ENCODE assay signal across 21 mouse cellular contexts in the genomic region with DNA sequence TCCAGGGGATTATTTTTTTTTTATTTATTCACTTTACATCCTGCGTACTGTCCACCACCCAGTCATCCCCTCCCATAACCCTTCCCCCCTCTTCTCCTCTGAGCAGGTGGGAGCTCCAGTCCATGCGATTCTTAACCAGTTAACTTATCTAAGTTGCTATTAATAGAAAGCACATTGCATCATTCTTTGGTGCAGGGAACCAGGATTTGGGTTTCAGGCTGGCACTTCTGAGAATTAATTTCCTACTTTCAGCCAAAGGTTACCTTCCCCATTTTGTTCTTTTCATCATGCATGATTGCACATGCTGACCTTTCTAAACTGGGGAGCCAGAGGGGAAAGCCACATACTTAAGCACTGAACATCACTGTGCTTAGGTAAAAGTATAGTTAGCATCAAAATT. TPM values are rescaled to one million over a fixed set of nuclear protein-coding genes. Genes with fewer than 3 reads are reported as not detected.
"Had no signal": no experiment of that assay in that cellular context is flagged by ENCODE, and none has a peak within 500 bp of the region (broad histone marks: within the 10 kb centered on the region; RNA-seq: fewer than 3 reads in every experiment).

No protein-coding gene starts in this region.

- H3K4me3 ChIP-seq: left cerebral cortex, adult 2 months; limb, embryonic 10.5 days; liver, embryonic 15.5 days; midbrain, embryonic 15.5 days; neural tube, embryonic 13.5 days had no signal

- H3K36me3 ChIP-seq: limb, embryonic 10.5 days; liver, embryonic 15.5 days; midbrain, embryonic 15.5 days; neural tube, embryonic 13.5 days had no signal

- ATAC-seq: midbrain, embryonic 15.5 days had no signal

- DNase-seq: kidney, adult 18-20 months; lung, adult 2 months; lung, postnatal 10 days; right cerebral cortex, postnatal 14 days; thymus, postnatal 36 days had no signal

- H3K27me3 ChIP-seq: liver, embryonic 15.5 days; midbrain, embryonic 15.5 days; neural tube, embryonic 13.5 days had no signal

- H3K27ac ChIP-seq: kidney, postnatal 0 days; left cerebral cortex, adult 2 months; limb, embryonic 10.5 days; liver, embryonic 15.5 days; macrophage; midbrain, embryonic 15.5 days; neural tube, embryonic 13.5 days had no signal

- H3K9me3 ChIP-seq: limb, embryonic 10.5 days; liver, embryonic 15.5 days; midbrain, embryonic 15.5 days; neural tube, embryonic 13.5 days had no signal

- H3K9ac ChIP-seq: liver, embryonic 15.5 days; midbrain, embryonic 15.5 days; neural tube, embryonic 13.5 days had no signal

- H3K4me1 ChIP-seq: limb, embryonic 10.5 days; liver, embryonic 15.5 days; midbrain, embryonic 15.5 days; neural tube, embryonic 13.5 days had no signal

- H3K4me2 ChIP-seq: liver, embryonic 11.5 days; liver, embryonic 15.5 days; midbrain, embryonic 15.5 days; neural tube, embryonic 13.5 days had no signal

RNA-seq across cellular contexts. Expression of a gene that starts 40.3 kb away (rescaled TPM):
- total RNA-seq: layer of hippocampus, adult 8-10 months; layer of hippocampus, postnatal 14 days; left cerebral cortex, adult 2 months; left cerebral cortex, postnatal 14 days had no signal
- polyA plus RNA-seq: kidney, postnatal 0 days; large intestine, adult 2 months; limb, embryonic 10.5 days; limb, embryonic 14.5 days; liver, embryonic 11.5 days; liver, embryonic 15.5 days; lung, adult 2 months; macrophage; midbrain, embryonic 15.5 days; neural tube, embryonic 13.5 days; spleen, adult 2 months; stomach, embryonic 16.5 days; thymus, postnatal 0 days had no signal
